Mouse (Mus musculus): ENCODE measurements at regions not wholly inside any gene's neighbourhood (a gene's known extent, or its start where the extent isn't known, plus 50 kb on each side); places are given as distances from the start of the nearest gene placed in this dataset.
"Not testable (repeated sequence)": the region's sequence is repeated elsewhere in the genome, so short reads cannot be mapped to it uniquely, and the experiment has no call there.

DNA sequence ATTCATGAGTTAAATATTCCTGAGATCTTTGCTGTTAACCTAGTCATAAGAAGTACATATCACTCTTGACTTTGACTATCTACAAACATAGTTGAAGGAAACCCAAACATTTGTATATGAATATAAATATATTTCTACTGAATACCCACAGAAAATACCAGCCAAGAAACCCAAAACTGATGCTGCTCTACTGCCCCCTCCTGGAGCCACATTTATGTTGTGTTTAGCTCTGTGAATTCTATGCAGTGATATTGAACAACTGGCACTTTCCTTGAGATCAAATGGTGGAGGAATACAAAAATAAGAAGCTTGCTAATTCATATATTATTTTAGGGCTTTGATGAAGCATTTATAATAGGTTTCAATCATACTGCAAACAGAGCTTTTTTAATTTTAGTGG, 89.7 kb upstream of the Mageb16 start:
- DNase-seq (ENCODE audit: extremely low spot score in 1 of 2, low spot score in 2 of 2) = peak in 1 of 2 experiments; percentile 1
- intact Hi-C loops (cut with DNase I) = no loop called here

DNA sequence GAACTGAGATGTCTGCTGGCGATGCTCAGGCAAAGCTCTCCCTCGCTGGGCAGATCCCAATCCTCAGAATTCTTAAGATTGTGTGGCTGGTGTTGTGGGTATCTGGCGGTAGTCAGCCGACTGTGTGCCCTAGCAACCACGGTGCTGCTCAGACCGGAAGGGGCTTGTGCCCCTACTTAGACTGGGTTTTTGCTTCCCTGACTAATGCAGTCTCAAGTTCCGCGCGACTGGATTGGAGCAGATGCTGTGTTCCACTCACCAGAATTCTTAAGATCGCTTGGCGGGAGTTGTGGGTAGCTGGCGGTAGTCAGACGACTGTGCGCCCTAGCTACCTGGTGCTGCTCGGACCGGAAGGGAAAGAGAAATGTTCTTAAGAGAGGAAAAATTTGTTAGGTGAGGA, 87.4 kb upstream of the Mageb16 start:
- intact Hi-C loops (cut with DNase I); DNase-seq (ENCODE audit: extremely low spot score in 1 of 2, low spot score in 2 of 2): not testable (repeated sequence)

All from left cerebral cortex, postnatal 10 days (tissue).